Mouse (Mus musculus): Measurements from ENCODE around the gene Dnm2. TPM values are rescaled to one million over a fixed set of nuclear protein-coding genes. Genes with fewer than 3 reads are reported as not detected.
"Not testable (repeated sequence)": the region's sequence is repeated elsewhere in the genome, so short reads cannot be mapped to it uniquely, and the experiment has no call there.

Gene Dnm2
- polyA plus RNA-seq, 1 experiment, result 374 TPM

DNA sequence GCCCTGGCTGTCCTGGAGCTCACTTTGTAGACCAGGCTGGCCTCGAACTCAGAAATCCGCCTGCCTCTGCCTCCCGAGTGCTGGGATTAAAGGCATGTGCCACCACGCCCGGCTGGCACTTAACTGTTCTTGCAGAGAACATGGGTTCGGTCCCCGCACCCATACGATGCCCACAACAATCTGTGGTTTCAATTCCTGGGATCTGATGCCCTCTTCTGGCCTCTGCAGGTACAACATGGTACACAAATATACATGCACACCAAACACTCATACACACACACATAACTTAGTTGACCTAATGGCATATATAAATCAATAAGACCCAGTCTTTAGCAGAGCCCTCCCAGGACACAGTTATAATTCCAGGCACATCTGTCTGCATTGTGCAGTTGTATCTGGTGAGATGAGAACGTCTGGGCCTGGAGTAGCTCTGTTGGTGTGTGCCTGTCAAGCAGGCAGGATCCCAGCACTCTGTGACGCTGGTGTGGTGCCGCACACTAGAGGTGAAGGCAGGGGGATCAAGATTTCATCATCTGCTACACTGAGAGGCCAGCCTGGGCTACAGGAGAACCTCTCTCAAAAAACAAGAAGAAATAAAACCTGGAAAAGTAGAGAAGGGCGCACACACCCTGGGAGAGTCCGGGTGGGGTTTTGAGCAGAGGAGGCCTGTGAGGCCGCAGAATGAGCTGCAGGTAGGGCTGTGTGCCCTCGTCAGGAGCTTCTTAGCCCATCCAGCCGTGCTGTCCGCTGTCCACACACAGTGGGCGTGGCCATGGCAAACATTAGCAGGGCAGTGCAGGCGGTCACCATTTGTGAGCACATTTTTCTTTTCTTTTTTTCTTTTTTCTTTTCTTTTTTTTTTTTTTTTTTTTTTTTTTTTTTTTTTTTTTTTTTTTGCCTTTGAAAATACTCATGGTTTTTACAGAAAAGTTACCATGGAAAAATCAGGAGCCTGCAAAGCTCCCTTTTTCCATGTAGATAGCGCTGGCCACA lies 44.6 kb downstream of the Dnm2 start:
- DNase-seq, result peak; percentile 73
- 91% methylated on average over 20 of the region's 20 CpGs for WGBS
- Histone ChIP-seq H3K36me3 (ENCODE audit: control insufficient read depth, insufficient read depth, low read length) (peaks cover 68% of the 10 kb centered on the region), H3K27ac (ENCODE audit: control insufficient read depth, insufficient read depth, low read length) (no peak overlapping the region), H3K27me3 (ENCODE audit: control insufficient read depth, insufficient read depth, low read length) (no peaks in the 10 kb centered on the region), H3K4me3 (ENCODE audit: control insufficient read depth, insufficient read depth, low read length) (no peak overlapping the region), H3K4me1 (replicated peaks; ENCODE audit: control insufficient read depth, insufficient read depth, low read length) (peaks cover 5% of the 10 kb centered on the region; the same call in 1 of the 2 replicates)
- no peak for TF ChIP-seq POLR2A (IDR thresholded peaks at IDR 0.05; ENCODE audit: control insufficient read depth, extremely low read depth, insufficient read depth, low read length, poor library complexity)
- TF ChIP-seq CTCF (IDR thresholded peaks at IDR 0.05; ENCODE audit: borderline replicate concordance, control insufficient read depth, extremely low read depth, insufficient read depth, low read length, poor library complexity), result 0 out of 2 replicates have a peak, but pooled peaks have one; percentile 27

DNA sequence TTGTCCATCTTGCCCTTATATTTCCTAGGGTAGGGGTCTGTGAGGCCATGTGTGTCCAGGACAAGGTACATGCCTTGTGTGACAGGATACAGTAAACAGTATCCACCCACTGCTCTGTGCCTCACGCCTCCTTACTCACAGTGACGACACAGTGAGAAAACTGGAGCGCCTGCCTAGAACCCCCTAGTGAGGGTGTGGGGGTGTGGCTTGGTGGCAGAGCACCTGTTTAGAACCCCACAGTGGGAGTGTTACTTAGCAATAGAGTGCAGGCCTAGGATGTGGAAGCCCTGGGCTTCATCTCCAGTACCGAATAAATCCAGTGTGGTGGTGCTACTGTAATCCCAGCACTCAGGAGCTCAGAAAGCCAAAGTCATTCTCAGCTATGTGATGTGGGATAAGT lies 48.2 kb downstream of the Dnm2 start:
- Histone ChIP-seq H3K36me3 (ENCODE audit: control insufficient read depth, insufficient read depth, low read length) (peaks cover 84% of the 10 kb centered on the region), H3K4me3 (ENCODE audit: control insufficient read depth, insufficient read depth, low read length) (no peak overlapping the region)
- TF ChIP-seq POLR2A (IDR thresholded peaks at IDR 0.05; ENCODE audit: control insufficient read depth, extremely low read depth, insufficient read depth, low read length, poor library complexity) (no peak), CTCF (IDR thresholded peaks at IDR 0.05; ENCODE audit: borderline replicate concordance, control insufficient read depth, extremely low read depth, insufficient read depth, low read length, poor library complexity) (no peak)

DNA sequence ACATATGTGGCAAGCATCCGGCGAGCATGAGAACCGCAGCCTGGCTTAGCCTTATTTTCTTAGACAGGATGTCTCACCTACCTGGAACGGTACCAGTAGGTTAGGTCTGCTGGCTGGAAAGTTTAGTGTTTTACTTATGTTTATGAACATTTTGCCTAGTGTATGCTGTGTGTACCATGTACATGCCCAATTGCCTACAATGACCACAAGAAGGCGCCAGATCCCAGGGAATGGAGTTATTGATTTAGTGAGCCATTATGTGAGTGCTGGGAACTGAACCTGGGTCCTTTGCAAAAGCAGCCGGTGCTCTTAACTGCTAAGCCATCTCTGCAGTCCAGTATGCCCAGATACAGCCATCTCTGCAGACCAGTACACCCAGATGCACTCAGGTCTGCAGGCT lies 53.0 kb downstream of the Dnm2 start:
- WGBS, result over 99% methylated on average over 6 of the region's 6 CpGs
- Histone ChIP-seq H3K4me3 (ENCODE audit: control insufficient read depth, insufficient read depth, low read length) (no peak overlapping the region), H3K36me3 (ENCODE audit: control insufficient read depth, insufficient read depth, low read length) (peaks cover 92% of the 10 kb centered on the region), H3K27me3 (ENCODE audit: control insufficient read depth, insufficient read depth, low read length) (no peaks in the 10 kb centered on the region), H3K27ac (ENCODE audit: control insufficient read depth, insufficient read depth, low read length) (no peak overlapping the region), H3K4me1 (replicated peaks; ENCODE audit: control insufficient read depth, insufficient read depth, low read length) (no peaks in the 10 kb centered on the region)
- no peak for DNase-seq
- TF ChIP-seq CTCF (IDR thresholded peaks at IDR 0.05; ENCODE audit: borderline replicate concordance, control insufficient read depth, extremely low read depth, insufficient read depth, low read length, poor library complexity) (no peak), POLR2A (IDR thresholded peaks at IDR 0.05; ENCODE audit: control insufficient read depth, extremely low read depth, insufficient read depth, low read length, poor library complexity) (no peak)

More for the DNA sequence above, 48.2 kb downstream of the Dnm2 start:
- Histone ChIP-seq H3K27ac (ENCODE audit: control insufficient read depth, insufficient read depth, low read length) (no peak overlapping the region), H3K27me3 (ENCODE audit: control insufficient read depth, insufficient read depth, low read length) (no peaks in the 10 kb centered on the region), H3K4me1 (replicated peaks; ENCODE audit: control insufficient read depth, insufficient read depth, low read length) (no peaks in the 10 kb centered on the region)
- 94% methylated on average over 4 of the region's 4 CpGs for WGBS
- no peak for DNase-seq

DNA sequence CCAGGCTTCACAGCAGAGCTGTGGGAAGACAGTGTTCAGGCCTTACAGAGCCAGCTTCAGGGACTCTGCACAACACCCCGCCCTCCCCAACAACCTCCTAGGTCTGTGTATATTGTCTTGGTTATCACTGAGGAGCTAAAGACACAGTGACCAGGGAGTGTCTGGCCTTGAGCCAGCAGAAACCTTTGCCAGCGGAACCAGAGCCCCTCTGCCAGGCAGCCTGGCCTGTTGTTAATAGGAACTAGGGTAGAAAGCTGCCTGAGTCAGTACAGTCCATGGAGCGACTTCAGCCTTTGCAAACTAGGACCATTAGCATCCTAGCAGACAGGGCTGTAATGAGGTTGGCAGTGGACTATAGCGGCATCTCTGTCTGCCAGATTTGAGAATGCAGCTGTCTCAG lies 59.4 kb downstream of the Dnm2 start:
- DNase-seq, result no peak
- TF ChIP-seq CTCF (IDR thresholded peaks at IDR 0.05; ENCODE audit: borderline replicate concordance, control insufficient read depth, extremely low read depth, insufficient read depth, low read length, poor library complexity) (no peak), POLR2A (IDR thresholded peaks at IDR 0.05; ENCODE audit: control insufficient read depth, extremely low read depth, insufficient read depth, low read length, poor library complexity) (no peak)
- peaks cover 65% of the 10 kb centered on the region for H3K36me3 ChIP-seq (ENCODE audit: control insufficient read depth, insufficient read depth, low read length)
- WGBS, result 97% methylated on average over 4 of the region's 4 CpGs
- H3K27me3 ChIP-seq (ENCODE audit: control insufficient read depth, insufficient read depth, low read length), result no peaks in the 10 kb centered on the region
- no peaks in the 10 kb centered on the region for H3K4me1 ChIP-seq (replicated peaks; ENCODE audit: control insufficient read depth, insufficient read depth, low read length)
- no peak overlapping the region for H3K27ac ChIP-seq (ENCODE audit: control insufficient read depth, insufficient read depth, low read length)
- H3K4me3 ChIP-seq (ENCODE audit: control insufficient read depth, insufficient read depth, low read length), result no peak overlapping the region

DNA sequence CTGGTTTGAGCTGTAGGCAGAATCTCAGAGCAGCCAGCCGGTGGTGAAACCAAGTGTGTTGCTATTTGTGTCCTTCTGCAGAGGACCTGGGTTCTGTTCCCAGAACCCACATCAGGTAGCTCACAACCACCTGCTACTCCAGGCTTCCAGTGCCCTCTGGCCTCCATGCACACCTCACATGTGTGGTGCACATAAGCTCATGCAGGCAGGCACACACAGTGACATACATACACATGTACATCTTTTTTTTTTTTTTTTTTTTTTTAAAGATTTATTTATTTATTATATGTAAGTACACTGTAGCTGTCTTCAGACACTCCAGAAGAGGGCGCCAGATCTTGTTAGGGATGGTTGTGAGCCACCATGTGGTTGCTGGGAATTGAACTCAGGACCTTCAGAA lies 63.5 kb downstream of the Dnm2 start:
- H3K4me1 ChIP-seq (replicated peaks; ENCODE audit: control insufficient read depth, insufficient read depth, low read length); H3K27me3 ChIP-seq (ENCODE audit: control insufficient read depth, insufficient read depth, low read length); DNase-seq; H3K27ac ChIP-seq (ENCODE audit: control insufficient read depth, insufficient read depth, low read length); H3K4me3 ChIP-seq (ENCODE audit: control insufficient read depth, insufficient read depth, low read length): not testable (repeated sequence)
- H3K36me3 ChIP-seq (ENCODE audit: control insufficient read depth, insufficient read depth, low read length), result peaks cover 50% of the 10 kb centered on the region
- WGBS, result 85% methylated on average over 1 of the region's 2 CpGs

DNA sequence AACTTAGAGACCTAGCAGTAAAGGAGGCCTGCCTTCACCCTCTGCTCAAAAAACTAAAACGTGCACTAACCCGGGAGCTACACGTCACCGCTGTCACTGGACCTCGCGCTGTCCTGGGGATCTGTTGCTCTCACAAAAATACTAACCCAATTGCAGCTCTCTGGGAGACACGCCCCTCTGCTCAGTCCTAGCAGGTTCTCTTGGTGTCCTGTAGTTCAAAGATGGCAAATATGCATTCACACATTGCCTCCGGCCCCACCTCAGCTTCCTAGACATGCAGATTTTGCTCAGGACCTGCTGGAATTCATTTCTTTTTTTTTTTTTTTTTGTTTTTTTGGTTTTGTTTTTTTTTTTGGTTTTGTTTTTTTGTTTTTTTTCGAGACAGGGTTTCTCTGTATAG lies 66.0 kb downstream of the Dnm2 start:
- Histone ChIP-seq H3K36me3 (ENCODE audit: control insufficient read depth, insufficient read depth, low read length) (peaks cover 49% of the 10 kb centered on the region), H3K4me1 (replicated peaks; ENCODE audit: control insufficient read depth, insufficient read depth, low read length) (no peaks in the 10 kb centered on the region), H3K4me3 (ENCODE audit: control insufficient read depth, insufficient read depth, low read length) (no peak overlapping the region), H3K27ac (ENCODE audit: control insufficient read depth, insufficient read depth, low read length) (no peak overlapping the region), H3K27me3 (ENCODE audit: control insufficient read depth, insufficient read depth, low read length) (no peaks in the 10 kb centered on the region)
- no peak for DNase-seq
- WGBS, result 98% methylated on average over 9 of the region's 9 CpGs
- TF ChIP-seq POLR2A (IDR thresholded peaks at IDR 0.05; ENCODE audit: control insufficient read depth, extremely low read depth, insufficient read depth, low read length, poor library complexity) (no peak), CTCF (IDR thresholded peaks at IDR 0.05; ENCODE audit: borderline replicate concordance, control insufficient read depth, extremely low read depth, insufficient read depth, low read length, poor library complexity) (no peak)
